Mouse (Mus musculus) lung, postnatal 0 days (tissue): ENCODE results near the gene Cux1. TPM values are rescaled to one million over a fixed set of nuclear protein-coding genes. Genes with fewer than 3 reads are reported as not detected.

Source experiments
- ATAC-seq: fragments of 200-750 bp; cut with Nextera tagmentation; 2 replicates; pipeline ENCODE4 v1.8.0; 2017; ENCODE audit warnings: moderate library complexity
- DNase-seq: peaks from one replicate; pipeline ENCODE4 v3.0.0-alpha.2; 2016; ENCODE audit warnings: low spot score
- H3K27ac ChIP-seq: fragments of 300-500 bp; sonication (generic); 2 replicates; pipeline ENCODE4 v1.5.1; 2014; ENCODE audit warnings: antibody characterized with exemption, mild to moderate bottlenecking, low read length, mixed read lengths
- H3K27me3 ChIP-seq: fragments of 300-500 bp; sonication (generic); replicated peaks from 2 replicates; pipeline ENCODE4 v1.6.1; 2014; ENCODE audit warnings: low read length, mixed read lengths; ENCODE audit not compliant: insufficient read depth
- H3K36me3 ChIP-seq: fragments of 300-500 bp; sonication (generic); 2 replicates; pipeline ENCODE4 v1.6.1; 2014; ENCODE audit warnings: low read length, mixed read lengths; ENCODE audit not compliant: insufficient read depth
- H3K4me1 ChIP-seq: fragments of 300-500 bp; sonication (generic); 2 replicates; pipeline ENCODE4 v1.6.1; 2014; ENCODE audit warnings: antibody characterized with exemption, low read depth, low read length, mixed read lengths; ENCODE audit not compliant: insufficient read depth
- H3K4me2 ChIP-seq: fragments of 300-500 bp; sonication (generic); replicated peaks from 2 replicates; pipeline ENCODE4 v1.6.1; 2014; ENCODE audit warnings: low read depth, mild to moderate bottlenecking, low read length, moderate library complexity, mixed read lengths
- H3K4me3 ChIP-seq: fragments of 300-500 bp; sonication (generic); 2 replicates; pipeline ENCODE4 v1.5.1; 2014; ENCODE audit warnings: low read depth, low read length
- H3K9ac ChIP-seq: fragments of 300-500 bp; sonication (generic); replicated peaks from 2 replicates; pipeline ENCODE4 v1.6.1; 2014; ENCODE audit warnings: low read depth, mild to moderate bottlenecking
- H3K9me3 ChIP-seq: fragments of 300-500 bp; sonication (generic); 2 replicates; pipeline ENCODE4 v1.6.1; 2016; ENCODE audit warnings: low read length, mixed read lengths
- CTCF ChIP-seq: IDR thresholded peaks from 2 replicates; pipeline ENCODE4 v1.5.1; 2016; ENCODE audit warnings: antibody characterized with exemption, mild to moderate bottlenecking
- EP300 ChIP-seq: IDR thresholded peaks from 2 replicates; pipeline ENCODE4 v1.6.1; 2016; ENCODE audit warnings: antibody characterized with exemption, mild to moderate bottlenecking, control low read depth
- WGBS: fragments of 180-500 bp; shearing (Covaris S2); extraction: QIAGEN DNeasy Blood & Tissue Kit; methylation state at CpG from one replicate; pipeline ENCODE4 v1.1.7; 2014; 5-methylcytosine and 5-hydroxymethylcytosine counted together
- polyA plus RNA-seq: library from polyadenylated mRNA; unstranded; fragments of >200 nt; fragmentation: Nextera tagmentation; extraction: Ambion mirVana; gene quantifications from 2 replicates; pipeline ENCODE4 v1.2.1, GENCODE M21; 2015

The Cux1 gene
- polyA plus RNA-seq, 1 experiment from 2014 or later = 68.5 TPM

DNA sequence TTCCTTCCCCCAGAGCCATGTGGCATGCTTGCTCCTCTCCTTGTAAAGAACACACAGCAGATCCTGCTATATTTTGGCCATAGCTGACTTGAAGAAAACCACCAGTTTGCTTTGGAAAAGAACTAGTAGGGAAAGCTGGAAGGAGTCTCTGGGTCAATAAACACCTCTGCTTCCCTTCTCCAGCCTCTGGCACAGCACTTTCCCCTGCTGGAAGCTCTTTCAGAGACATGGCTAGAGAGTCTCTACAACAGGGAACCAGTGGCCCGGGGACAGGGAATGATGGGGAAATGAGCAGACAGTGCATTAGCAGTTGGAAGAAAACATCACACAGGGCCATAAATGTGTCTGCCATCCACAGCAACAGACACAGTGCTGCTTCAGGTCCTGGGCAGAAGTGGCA lies 98.0 kb downstream of the Cux1 start:
- H3K4me1 ChIP-seq = peaks cover 42% of the 10 kb centered on the region
- WGBS = 61% methylated on average over 1 of the region's 1 CpGs
- no peaks in the 10 kb centered on the region for H3K36me3 ChIP-seq
- no peak for ATAC-seq
- TF ChIP-seq EP300 = no peak
- TF ChIP-seq CTCF = no peak
- H3K4me3 ChIP-seq = no peak overlapping the region
- H3K27ac ChIP-seq = 0 out of 2 replicates have a peak overlapping the region, but pooled peaks have one; percentile 69
- H3K4me2 ChIP-seq = no peak overlapping the region
- no peaks in the 10 kb centered on the region for H3K27me3 ChIP-seq
- H3K9me3 ChIP-seq = no peaks in the 10 kb centered on the region
- no peak overlapping the region for H3K9ac ChIP-seq
- no peak for DNase-seq

DNA sequence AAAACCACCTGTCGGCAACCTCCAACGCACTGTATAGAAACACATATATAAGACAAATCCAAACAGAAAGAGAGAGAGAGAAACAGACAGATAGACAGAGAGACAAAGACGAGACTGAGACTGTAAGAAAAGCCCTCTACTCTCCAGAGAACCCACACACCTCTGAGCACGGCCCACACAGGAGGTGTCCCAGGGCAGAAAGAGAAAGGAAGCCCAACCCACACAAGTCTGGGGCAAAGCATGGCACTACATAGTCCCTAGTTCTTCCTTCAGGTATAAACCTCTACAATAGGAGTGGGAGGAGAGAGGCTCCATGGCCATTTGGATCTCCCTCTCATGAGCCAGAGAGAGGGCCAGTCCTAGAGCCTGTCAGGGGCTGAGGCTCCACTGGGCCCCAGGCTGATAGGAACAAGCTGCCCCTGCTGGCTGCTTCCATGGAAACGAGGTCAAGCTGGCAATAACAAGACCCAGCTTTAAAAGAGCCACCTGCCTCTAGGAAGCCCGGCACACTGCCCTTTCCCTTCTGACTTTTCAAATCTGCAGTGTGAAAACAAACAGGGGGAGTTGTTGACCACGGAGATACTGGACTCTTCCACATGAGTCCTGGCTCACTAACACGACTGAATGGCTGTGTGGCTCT lies 99.8 kb downstream of the Cux1 start:
- no peaks in the 10 kb centered on the region for H3K36me3 ChIP-seq
- no peaks in the 10 kb centered on the region for H3K27me3 ChIP-seq
- 19% methylated on average over 6 of the region's 8 CpGs for WGBS
- peaks cover 51% of the 10 kb centered on the region for H3K4me1 ChIP-seq
- no peak overlapping the region for H3K9ac ChIP-seq
- peak; percentile 81 for ATAC-seq
- peak; percentile 89 for DNase-seq
- TF ChIP-seq EP300 (no peak; the same call in 1 of the 2 replicates), CTCF (peak; percentile 45)
- H3K4me3 ChIP-seq = no peak overlapping the region
- no peaks in the 10 kb centered on the region for H3K9me3 ChIP-seq
- peak overlapping the region; percentile 69 for H3K27ac ChIP-seq
- H3K4me2 ChIP-seq = no peak overlapping the region

DNA sequence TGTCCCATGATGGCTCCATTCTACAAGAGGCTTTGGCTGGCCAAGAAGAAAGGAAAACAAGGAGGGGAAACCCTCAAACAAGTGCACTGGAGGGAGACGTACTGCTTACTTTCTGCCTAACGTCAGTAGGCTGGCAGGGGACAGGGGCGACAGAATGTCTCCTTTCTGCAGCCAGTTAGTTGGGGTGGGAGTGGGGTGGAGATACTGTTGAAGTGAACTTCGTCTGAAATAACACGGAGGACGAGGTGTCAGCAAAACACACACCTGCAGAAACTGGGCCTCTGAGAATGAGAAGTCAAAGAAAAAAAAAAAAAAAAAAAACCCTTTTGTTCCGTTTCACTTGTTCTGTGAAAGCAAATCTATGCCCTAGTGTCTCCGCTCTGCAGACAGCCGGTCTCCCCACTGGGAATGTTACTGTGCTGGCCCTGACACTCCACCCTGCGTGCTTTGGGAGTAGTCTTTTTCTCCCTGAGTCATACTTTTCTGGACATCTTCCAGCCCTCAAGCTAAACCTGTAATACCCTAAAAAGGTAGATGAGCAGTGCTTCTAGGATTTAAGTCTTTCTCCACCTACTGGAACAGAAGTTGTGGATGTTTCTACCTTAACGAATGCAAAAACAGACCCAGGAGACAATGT lies 101.4 kb downstream of the Cux1 start:
- no peak overlapping the region for H3K4me2 ChIP-seq
- DNase-seq (peak; percentile 75), ATAC-seq (peak; percentile 57)
- no peaks in the 10 kb centered on the region for H3K36me3 ChIP-seq
- H3K9ac ChIP-seq = no peak overlapping the region
- TF ChIP-seq EP300 (peak; percentile 42; the same call in 1 of the 2 replicates), CTCF (no peak)
- H3K4me3 ChIP-seq = no peak overlapping the region
- H3K27ac ChIP-seq = peak overlapping the region; percentile 34
- H3K9me3 ChIP-seq = no peaks in the 10 kb centered on the region
- 49% methylated on average over 11 of the region's 11 CpGs for WGBS
- peaks cover 46% of the 10 kb centered on the region for H3K4me1 ChIP-seq
- H3K27me3 ChIP-seq = no peaks in the 10 kb centered on the region

DNA sequence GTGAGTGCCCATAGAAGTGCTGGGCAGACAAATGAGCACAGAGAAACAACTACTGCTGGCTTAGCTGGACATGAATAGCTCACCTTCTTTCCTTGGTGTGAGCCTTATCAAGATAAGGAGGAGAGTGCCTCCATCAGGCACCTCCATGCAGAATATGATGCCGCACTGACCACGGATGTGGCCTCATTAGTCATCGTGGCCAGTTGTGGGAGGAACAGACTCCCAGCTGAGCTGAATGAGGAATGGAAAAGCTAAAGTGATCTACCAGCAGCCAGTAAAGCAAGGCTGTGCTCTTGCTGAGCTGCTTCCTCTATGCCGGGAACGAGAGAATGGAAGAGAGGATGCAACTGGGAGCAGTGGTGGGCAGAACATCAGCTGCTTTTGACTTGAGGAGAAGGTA lies 101.9 kb downstream of the Cux1 start:
- Histone ChIP-seq H3K27ac (peak overlapping the region; percentile 34), H3K4me2 (no peak overlapping the region), H3K27me3 (no peaks in the 10 kb centered on the region), H3K36me3 (no peaks in the 10 kb centered on the region), H3K9ac (no peak overlapping the region), H3K4me1 (peaks cover 46% of the 10 kb centered on the region), H3K4me3 (no peak overlapping the region), H3K9me3 (no peaks in the 10 kb centered on the region)
- WGBS = 37% methylated on average over 5 of the region's 5 CpGs
- ATAC-seq = 0 out of 2 replicates have a peak, but pooled peaks have one; percentile 11
- no peak for TF ChIP-seq EP300
- TF ChIP-seq CTCF = no peak
- DNase-seq = peak; percentile 45

DNA sequence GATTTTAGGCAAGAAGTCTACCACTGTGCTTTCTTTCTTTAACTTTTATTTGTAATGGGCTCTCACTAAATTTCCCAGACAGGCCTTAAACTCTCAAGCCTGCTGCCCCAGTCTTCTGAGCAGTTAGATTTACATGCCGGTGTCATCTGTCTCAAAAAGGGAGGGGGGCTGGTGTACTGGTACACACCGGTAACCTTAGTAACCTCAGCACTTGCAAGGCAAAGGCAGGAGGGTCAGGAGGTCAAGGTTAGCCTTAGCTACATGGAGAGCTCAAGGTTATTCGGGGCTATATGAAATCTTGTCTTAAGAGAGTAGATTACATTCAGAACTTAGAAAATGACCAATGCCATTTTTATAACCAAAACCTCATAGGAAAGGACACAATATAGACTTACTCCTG lies 102.4 kb downstream of the Cux1 start:
- no peak for ATAC-seq
- no peak overlapping the region for H3K4me3 ChIP-seq
- H3K27ac ChIP-seq = peak overlapping the region; percentile 34
- no peak for DNase-seq
- peaks cover 46% of the 10 kb centered on the region for H3K4me1 ChIP-seq
- no peak overlapping the region for H3K4me2 ChIP-seq
- 65% methylated on average over 3 of the region's 3 CpGs for WGBS
- no peaks in the 10 kb centered on the region for H3K27me3 ChIP-seq
- no peaks in the 10 kb centered on the region for H3K9me3 ChIP-seq
- H3K9ac ChIP-seq = no peak overlapping the region
- H3K36me3 ChIP-seq = no peaks in the 10 kb centered on the region
- no peak for TF ChIP-seq EP300
- TF ChIP-seq CTCF = no peak

DNA sequence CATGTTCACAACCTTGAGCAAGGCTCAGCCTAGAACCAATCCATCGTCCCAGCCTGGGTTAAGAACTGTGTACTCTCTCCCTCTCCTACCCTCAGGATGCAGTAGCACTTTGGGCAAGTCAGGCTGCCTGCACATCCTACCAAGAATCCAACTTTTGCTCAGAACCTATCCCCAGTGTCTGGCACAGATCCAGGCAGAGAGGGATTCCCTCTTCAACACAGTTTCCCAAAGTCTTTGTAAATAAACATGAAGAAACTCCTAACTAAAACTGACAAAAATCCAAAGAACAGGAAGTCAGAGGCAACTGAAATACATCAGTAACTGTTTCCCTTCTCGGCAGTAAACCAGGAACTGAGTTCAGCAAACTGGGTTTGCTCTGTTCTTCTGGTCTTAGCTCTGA lies 103.2 kb downstream of the Cux1 start:
- peak; percentile 34 for DNase-seq

More for the DNA sequence above, 103.2 kb downstream of the Cux1 start:
- Histone ChIP-seq H3K36me3 (no peaks in the 10 kb centered on the region), H3K27me3 (no peaks in the 10 kb centered on the region), H3K27ac (peak overlapping the region; percentile 34; the same call in 1 of the 2 replicates), H3K9ac (no peak overlapping the region), H3K4me2 (no peak overlapping the region), H3K9me3 (no peaks in the 10 kb centered on the region), H3K4me1 (peaks cover 44% of the 10 kb centered on the region), H3K4me3 (no peak overlapping the region)
- TF ChIP-seq CTCF (no peak), EP300 (no peak)
- 28% methylated on average over 2 of the region's 2 CpGs for WGBS
- no peak for ATAC-seq
